Mouse (Mus musculus): ENCODE data around the gene Cbx4.

The Cbx4 gene

GRCm38 (mm10) chr11:119086144-119086971 is at the start of gene Cbx4:
Gene Cbx4, minus strand, starts transcription at chr11:119086221.
- DNase-seq (ENCODE audit: inconsistent ontology term) = peak; percentile 98

GRCm38 (mm10) chr11:119134586-119134985 is 48.6 kb upstream of the Cbx4 start:
- no peak for DNase-seq (ENCODE audit: inconsistent ontology term)

GRCm38 (mm10) chr11:119133437-119134221 is 47.6 kb upstream of the Cbx4 start:
- DNase-seq (ENCODE audit: inconsistent ontology term) = peak; percentile 78

GRCm38 (mm10) chr11:119132198-119133035 is 46.4 kb upstream of the Cbx4 start:
- no peak for DNase-seq (ENCODE audit: inconsistent ontology term)

GRCm38 (mm10) chr11:119130081-119130765 is 44.2 kb upstream of the Cbx4 start:
- no peak for DNase-seq (ENCODE audit: inconsistent ontology term)

- DNase-seq (ENCODE audit: inconsistent ontology term) = no peak
Measured at GRCm38 (mm10) chr11:119129281-119130058, 43.4 kb upstream of the Cbx4 start.

- DNase-seq (ENCODE audit: inconsistent ontology term) = no peak
Measured at GRCm38 (mm10) chr11:119128668-119129280, 42.8 kb upstream of the Cbx4 start.

GRCm38 (mm10) chr11:119127686-119128473 is 41.9 kb upstream of the Cbx4 start:
- DNase-seq (ENCODE audit: inconsistent ontology term) = peak; percentile 86

GRCm38 (mm10) chr11:119127147-119127546 is 41.1 kb upstream of the Cbx4 start:
- DNase-seq (ENCODE audit: inconsistent ontology term) = peak; percentile 74

- DNase-seq (ENCODE audit: inconsistent ontology term) = peak; percentile 98
Measured at GRCm38 (mm10) chr11:119125929-119126861, 40.2 kb upstream of the Cbx4 start.

- no peak for DNase-seq (ENCODE audit: inconsistent ontology term)
Measured at GRCm38 (mm10) chr11:119124536-119124935, 38.5 kb upstream of the Cbx4 start.

- no peak for DNase-seq (ENCODE audit: inconsistent ontology term)
Measured at GRCm38 (mm10) chr11:119123522-119124319, 37.7 kb upstream of the Cbx4 start.

- DNase-seq (ENCODE audit: inconsistent ontology term) = no peak
Measured at GRCm38 (mm10) chr11:119122396-119122795, 36.4 kb upstream of the Cbx4 start.

- no peak for DNase-seq (ENCODE audit: inconsistent ontology term)
Measured at GRCm38 (mm10) chr11:119118905-119119304, 32.9 kb upstream of the Cbx4 start.

GRCm38 (mm10) chr11:119117945-119118344 is 31.9 kb upstream of the Cbx4 start:
- no peak for DNase-seq (ENCODE audit: inconsistent ontology term)

- DNase-seq (ENCODE audit: inconsistent ontology term) = no peak
Measured at GRCm38 (mm10) chr11:119116992-119117391, 31.0 kb upstream of the Cbx4 start.

GRCm38 (mm10) chr11:119112721-119113120 is 26.7 kb upstream of the Cbx4 start:
- no peak for DNase-seq (ENCODE audit: inconsistent ontology term)
